Mouse (Mus musculus) heart, postnatal 0 days (tissue): ENCODE measurements around the gene Nup93. TPM values are rescaled to one million over a fixed set of nuclear protein-coding genes. Genes with fewer than 3 reads are reported as not detected.

Experiments used
- ATAC-seq: fragments of 200-750 bp; cut with Nextera tagmentation; 2 replicates; pipeline ENCODE4 v1.8.0; 2017; ENCODE audit warnings: low read depth, moderate number of reproducible peaks, moderate library complexity; ENCODE audit not compliant: insufficient read depth
- DNase-seq: peaks from one replicate; pipeline ENCODE4 v3.0.0-alpha.2; 2016; ENCODE audit warnings: low spot score
- H3K27ac ChIP-seq: fragments of 300-500 bp; sonication (generic); 2 replicates; pipeline ENCODE4 v1.5.1; 2014; ENCODE audit warnings: low read depth, mild to moderate bottlenecking
- H3K27me3 ChIP-seq: fragments of 300-500 bp; sonication (generic); 2 replicates; pipeline ENCODE4 v1.6.1; 2014; ENCODE audit warnings: low read length, mixed read lengths; ENCODE audit not compliant: control insufficient read depth, insufficient read depth
- H3K36me3 ChIP-seq: fragments of 300-500 bp; sonication (generic); replicated peaks from 2 replicates; pipeline ENCODE4 v1.6.1; 2014; ENCODE audit warnings: low read length, mixed read lengths; ENCODE audit not compliant: control insufficient read depth, insufficient read depth
- H3K4me1 ChIP-seq: fragments of 300-500 bp; sonication (generic); 2 replicates; pipeline ENCODE4 v1.6.1; 2014; ENCODE audit warnings: antibody characterized with exemption; ENCODE audit not compliant: control insufficient read depth, insufficient read depth
- H3K4me2 ChIP-seq: fragments of 300-500 bp; sonication (generic); 2 replicates; pipeline ENCODE4 v1.6.1; 2014; ENCODE audit warnings: low read depth, mild to moderate bottlenecking, low read length, moderate library complexity
- H3K4me3 ChIP-seq: fragments of 300-500 bp; sonication (generic); 2 replicates; pipeline ENCODE4 v1.5.1; 2014; ENCODE audit warnings: low read depth, low read length
- H3K9ac ChIP-seq: fragments of 300-500 bp; sonication (generic); replicated peaks from 2 replicates; pipeline ENCODE4 v1.6.1; 2014; ENCODE audit warnings: low read depth, low read length, mixed read lengths
- H3K9me3 ChIP-seq: fragments of 300-500 bp; sonication (generic); replicated peaks from 2 replicates; pipeline ENCODE4 v1.6.1; 2016; ENCODE audit warnings: low read length; ENCODE audit not compliant: control insufficient read depth
- CTCF ChIP-seq: IDR thresholded peaks from 2 replicates; pipeline ENCODE4 v1.5.1; 2016; ENCODE audit warnings: antibody characterized with exemption, control low read depth, low read depth
- EP300 ChIP-seq: IDR thresholded peaks from 2 replicates; pipeline ENCODE4 v1.6.1; 2016; ENCODE audit warnings: antibody characterized with exemption, low read depth
- WGBS: fragments of 180-500 bp; shearing (Covaris S2); extraction: QIAGEN DNeasy Blood & Tissue Kit; methylation state at CpG from one replicate; pipeline ENCODE4 v1.1.7; 2014; 5-methylcytosine and 5-hydroxymethylcytosine counted together
- polyA plus RNA-seq: library from polyadenylated mRNA; unstranded; fragments of >200 nt; fragmentation: Nextera tagmentation; extraction: Ambion mirVana; gene quantifications from 2 replicates; pipeline ENCODE4 v1.2.1, GENCODE M21; 2015
- total RNA-seq: library from RNA; depleted of rRNA; stranded (reverse); fragments of >200 nt; gene quantifications from 2 replicates; pipeline ENCODE4 v1.2.3, GENCODE M21; 2014; ENCODE audit warnings: low replicate concordance

Gene Nup93
- total and polyA plus RNA-seq, 2 experiments from 2014 or later: 21.9 to 31.4 TPM

DNA sequence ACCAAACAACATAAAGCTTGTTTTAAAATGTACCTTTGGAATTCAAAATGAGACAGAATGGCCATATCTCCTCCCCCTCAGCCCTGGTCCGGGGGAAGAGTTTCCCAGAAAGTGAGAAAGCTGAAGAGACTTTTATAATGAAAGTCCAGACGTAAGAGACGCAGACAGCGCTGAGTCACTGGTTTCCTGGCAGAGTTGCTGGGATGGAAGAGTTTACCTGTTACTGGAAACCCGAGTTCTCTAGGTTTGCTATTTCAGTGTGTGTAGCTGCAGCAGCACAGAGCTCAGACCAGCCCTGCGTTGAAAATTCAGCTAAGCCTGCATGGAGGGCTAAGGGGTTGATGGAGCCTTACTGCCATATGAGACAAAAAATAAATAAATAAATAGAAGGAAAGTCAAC is 108.7 kb downstream of the Nup93 start:
- TF ChIP-seq EP300 (no peak), CTCF (no peak)
- ATAC-seq: no peak
- H3K4me1 ChIP-seq: no peaks in the 10 kb centered on the region
- no peak overlapping the region for H3K4me3 ChIP-seq
- H3K36me3 ChIP-seq: no peaks in the 10 kb centered on the region
- no peak overlapping the region for H3K4me2 ChIP-seq
- no peaks in the 10 kb centered on the region for H3K9me3 ChIP-seq
- no peak overlapping the region for H3K9ac ChIP-seq
- no peaks in the 10 kb centered on the region for H3K27me3 ChIP-seq
- WGBS: 78% methylated on average over 6 of the region's 6 CpGs
- DNase-seq: no peak
- no peak overlapping the region for H3K27ac ChIP-seq

DNA sequence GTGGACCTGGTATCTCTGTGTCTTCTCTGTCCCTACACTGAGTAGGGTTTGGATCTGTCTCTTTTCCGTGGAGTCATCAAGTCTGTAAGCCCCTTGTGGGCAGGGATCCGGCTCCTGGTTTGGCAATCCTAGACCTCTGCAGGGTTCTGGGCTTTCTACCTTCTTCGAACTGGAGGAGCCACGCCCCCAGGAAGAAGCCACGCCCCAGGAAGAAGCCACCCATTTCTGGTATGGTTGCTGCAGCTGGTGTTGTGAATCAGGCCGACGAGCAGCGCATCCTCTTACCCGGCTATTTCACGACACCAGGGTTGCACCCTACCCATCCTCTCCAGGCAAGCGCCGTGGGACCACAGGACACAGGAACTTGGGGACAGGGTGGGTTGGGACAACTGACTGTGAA is 109.7 kb downstream of the Nup93 start:
- Histone ChIP-seq H3K9ac (no peak overlapping the region), H3K36me3 (no peaks in the 10 kb centered on the region), H3K27ac (no peak overlapping the region), H3K4me2 (no peak overlapping the region), H3K4me1 (no peaks in the 10 kb centered on the region), H3K27me3 (no peaks in the 10 kb centered on the region), H3K4me3 (no peak overlapping the region), H3K9me3 (no peaks in the 10 kb centered on the region)
- DNase-seq (no peak), ATAC-seq (no peak)
- TF ChIP-seq CTCF (no peak), EP300 (no peak)
- 57% methylated on average over 12 of the region's 12 CpGs for WGBS

DNA sequence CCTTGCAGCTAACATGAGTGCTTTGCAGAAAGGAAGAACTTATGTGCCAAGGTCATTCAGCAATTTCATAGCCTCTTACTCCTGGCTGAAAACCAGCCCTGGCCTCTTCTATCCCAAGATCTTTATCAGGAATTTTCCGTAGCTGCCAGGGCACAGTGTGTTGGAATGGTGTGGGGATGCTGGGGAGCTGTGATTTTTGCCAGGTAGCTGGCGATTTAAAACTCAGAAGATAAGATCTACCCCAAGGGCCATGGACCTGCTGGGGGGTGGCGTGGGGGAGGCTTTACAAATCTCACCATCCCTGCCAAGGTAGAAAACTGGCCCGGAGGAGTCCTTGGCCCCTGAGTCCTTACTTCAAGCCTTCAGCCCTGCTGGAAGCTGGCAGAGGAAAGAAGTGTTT is 111.7 kb downstream of the Nup93 start:
- WGBS: 32% methylated on average over 4 of the region's 4 CpGs
- Histone ChIP-seq H3K9me3 (no peaks in the 10 kb centered on the region), H3K27ac (no peak overlapping the region), H3K4me3 (no peak overlapping the region), H3K4me1 (no peaks in the 10 kb centered on the region), H3K4me2 (no peak overlapping the region), H3K36me3 (no peaks in the 10 kb centered on the region), H3K9ac (no peak overlapping the region), H3K27me3 (no peaks in the 10 kb centered on the region; the same call in 1 of the 2 replicates)
- TF ChIP-seq EP300 (no peak), CTCF (no peak)
- no peak for DNase-seq
- ATAC-seq: no peak

DNA sequence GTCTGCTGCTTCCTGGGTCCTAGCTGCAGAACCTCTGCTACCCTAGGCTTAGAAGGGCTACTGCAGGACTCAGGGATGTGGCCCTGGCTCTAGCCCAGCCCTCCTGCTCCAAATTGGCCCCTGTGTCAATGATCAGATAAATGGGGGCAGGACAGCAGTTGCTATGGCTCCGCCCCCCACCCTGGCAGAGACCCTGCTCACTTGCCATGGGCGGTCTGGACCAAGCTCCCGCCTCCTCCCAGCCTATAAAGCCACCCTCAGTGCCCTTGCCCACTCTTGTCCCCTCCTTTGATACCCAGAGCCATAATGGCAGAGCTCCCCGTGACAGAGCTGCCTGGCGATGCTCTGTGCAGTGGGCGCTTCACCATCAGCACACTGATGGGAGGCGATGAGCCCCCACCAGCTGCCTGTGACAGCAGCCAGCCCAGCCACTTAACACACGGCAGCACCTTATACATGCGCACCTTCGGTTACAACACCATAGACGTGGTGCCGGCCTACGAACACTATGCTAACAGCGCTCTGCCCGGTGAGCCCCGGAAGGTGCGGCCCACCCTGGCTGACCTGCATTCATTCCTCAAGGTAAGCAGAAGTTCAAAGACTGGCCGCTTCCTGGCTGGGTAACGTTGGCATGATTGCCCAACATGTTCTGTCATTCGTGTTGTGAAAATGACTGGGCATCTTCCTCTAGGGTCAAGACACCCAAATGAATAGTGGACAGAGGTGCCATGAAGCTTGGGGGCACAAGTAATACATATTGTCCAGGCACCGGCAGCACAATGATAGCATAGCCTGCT is 114.8 kb downstream of the Nup93 start, which contains the start of gene Slc12a3:
Gene Slc12a3 (plus strand): TSS at position 270 of the 797 bp plus-strand sequence.
- 75% methylated on average over 21 of the region's 21 CpGs for WGBS
- H3K4me2 ChIP-seq: no peak within 1 kb of the TSS
- no peak for DNase-seq

DNA sequence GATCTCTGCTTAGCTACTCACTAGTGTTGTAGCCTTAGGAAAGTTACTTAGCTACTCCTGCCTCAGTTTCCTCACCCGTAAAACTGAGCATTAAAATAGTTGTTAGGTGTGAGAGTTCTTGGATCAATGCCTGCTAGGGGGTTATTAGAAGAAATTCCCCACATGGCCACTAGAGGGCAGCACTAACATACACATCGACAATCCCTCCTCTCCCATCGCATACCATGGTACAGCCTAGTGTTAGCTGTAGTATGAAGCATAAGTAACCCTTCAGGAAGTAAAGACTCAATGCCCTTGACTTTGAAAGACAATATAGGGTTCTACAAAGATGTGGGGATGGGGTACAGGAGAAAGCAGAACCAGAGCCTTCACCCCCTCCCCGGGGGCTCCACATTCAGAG is 116.4 kb downstream of the Nup93 start:
- DNase-seq: peak; percentile 74
- H3K9ac ChIP-seq: no peak overlapping the region

More for the DNA sequence above, 114.8 kb downstream of the Nup93 start, which contains the start of gene Slc12a3:
- Histone ChIP-seq H3K4me1 (no peaks in the 10 kb centered on the region), H3K9me3 (no peaks in the 10 kb centered on the region), H3K36me3 (no peaks in the 10 kb centered on the region), H3K9ac (no peak within 1 kb of the TSS), H3K4me3 (no peak within 1 kb of the TSS), H3K27me3 (no peaks in the 10 kb centered on the region; the same call in 1 of the 2 replicates), H3K27ac (no peak within 1 kb of the TSS)
- no peak for ATAC-seq
- TF ChIP-seq CTCF: no peak
- no peak for TF ChIP-seq EP300

DNA sequence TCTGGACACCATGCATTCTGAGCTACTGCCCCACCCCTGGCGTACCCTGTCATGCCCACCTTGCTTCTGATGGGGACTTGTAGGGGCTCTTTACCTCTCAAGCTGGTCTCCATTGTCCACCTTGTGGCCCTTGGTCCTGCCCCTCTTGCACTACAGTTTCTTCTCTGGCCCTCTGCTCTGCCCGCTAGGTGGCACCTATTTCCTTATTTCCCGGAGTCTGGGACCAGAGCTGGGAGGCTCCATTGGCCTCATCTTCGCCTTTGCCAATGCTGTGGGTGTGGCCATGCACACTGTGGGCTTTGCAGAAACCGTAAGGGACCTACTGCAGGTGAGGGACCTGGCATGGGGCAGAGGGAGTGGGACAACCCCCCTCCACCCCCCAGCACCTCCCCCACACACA is 119.0 kb downstream of the Nup93 start:
- no peaks in the 10 kb centered on the region; the same call in 1 of the 2 replicates for H3K27me3 ChIP-seq
- TF ChIP-seq EP300 (no peak), CTCF (peak; percentile 57)
- peak; percentile 17 for DNase-seq
- WGBS: 37% methylated on average over 5 of the region's 5 CpGs
- peak; percentile 45; the same call in 1 of the 2 replicates for ATAC-seq
- H3K9ac ChIP-seq: no peak overlapping the region
- H3K27ac ChIP-seq: no peak overlapping the region
- H3K4me2 ChIP-seq: no peak overlapping the region
- no peaks in the 10 kb centered on the region for H3K36me3 ChIP-seq
- H3K4me3 ChIP-seq: no peak overlapping the region
- H3K4me1 ChIP-seq: no peaks in the 10 kb centered on the region
- H3K9me3 ChIP-seq: no peaks in the 10 kb centered on the region

More for the DNA sequence above, 116.4 kb downstream of the Nup93 start:
- H3K4me3 ChIP-seq: no peak overlapping the region
- 26% methylated on average over 4 of the region's 4 CpGs for WGBS
- peak; percentile 90 for TF ChIP-seq CTCF
- TF ChIP-seq EP300: no peak
- H3K9me3 ChIP-seq: no peaks in the 10 kb centered on the region
- no peak for ATAC-seq
- H3K27ac ChIP-seq: no peak overlapping the region
- H3K36me3 ChIP-seq: no peaks in the 10 kb centered on the region
- no peaks in the 10 kb centered on the region; the same call in 1 of the 2 replicates for H3K27me3 ChIP-seq
- H3K4me1 ChIP-seq: no peaks in the 10 kb centered on the region
- no peak overlapping the region for H3K4me2 ChIP-seq
